Mouse (Mus musculus): Measurements from ENCODE around the gene 4933424G06Rik. TPM values are rescaled to one million over a fixed set of nuclear protein-coding genes. Genes with fewer than 3 reads are reported as not detected.

Gene 4933424G06Rik
- polyA plus RNA-seq, 1 experiment from 2014 or later, result 0.11 TPM

GRCm38 (mm10) chr1:36707797-36708196, 2.2 kb upstream of the 4933424G06Rik start:
- Histone ChIP-seq H3K4me1 (replicated peaks; ENCODE audit: insufficient read depth, low read length) (peaks cover 12% of the 10 kb centered on the region), H3K9ac (ENCODE audit: low read depth, low read length) (no peak overlapping the region), H3K27ac (no peak overlapping the region), H3K4me2 (ENCODE audit: low read length) (no peak overlapping the region), H3K4me3 (replicated peaks; ENCODE audit: low read depth, low read length) (no peak overlapping the region), H3K27me3 (ENCODE audit: insufficient read depth, low read length) (no peaks in the 10 kb centered on the region), H3K9me3 (replicated peaks; ENCODE audit: low read length) (no peaks in the 10 kb centered on the region), H3K36me3 (ENCODE audit: insufficient read depth, low read length) (peaks cover 32% of the 10 kb centered on the region)
- WGBS, result 64% methylated on average over 3 of the region's 3 CpGs
- DNase-seq (ENCODE audit: low spot score) (no peak), ATAC-seq (replicated peaks; ENCODE audit: low FRiP score, low read depth) (no peak)
- no peak for TF ChIP-seq CTCF (IDR thresholded peaks at IDR 0.05; ENCODE audit: low read depth)

GRCm38 (mm10) chr1:36708626-36709025, 1.3 kb upstream of the 4933424G06Rik start:
- 74% methylated on average over 1 of the region's 1 CpGs for WGBS
- no peaks in the 10 kb centered on the region for H3K27me3 ChIP-seq (ENCODE audit: insufficient read depth, low read length)
- no peak for DNase-seq (ENCODE audit: low spot score)

GRCm38 (mm10) chr1:36709055-36709853, 695 bp upstream of the 4933424G06Rik start:
- peaks cover 12% of the 10 kb centered on the region for H3K4me1 ChIP-seq (replicated peaks; ENCODE audit: insufficient read depth, low read length)
- peak overlapping the region; percentile 90 for H3K27ac ChIP-seq
- ATAC-seq (replicated peaks; ENCODE audit: low FRiP score, low read depth) (peak; percentile 60), DNase-seq (ENCODE audit: low spot score) (peak; percentile 64)
- H3K9me3 ChIP-seq (replicated peaks; ENCODE audit: low read length), result no peaks in the 10 kb centered on the region
- WGBS, result under 1% methylated on average over 33 of the region's 33 CpGs
- H3K4me3 ChIP-seq (replicated peaks; ENCODE audit: low read depth, low read length), result peak overlapping the region; percentile 96
- peaks cover 20% of the 10 kb centered on the region for H3K36me3 ChIP-seq (ENCODE audit: insufficient read depth, low read length)
- H3K4me2 ChIP-seq (ENCODE audit: low read length), result peak overlapping the region; percentile 84
- H3K27me3 ChIP-seq (ENCODE audit: insufficient read depth, low read length), result no peaks in the 10 kb centered on the region
- TF ChIP-seq CTCF (IDR thresholded peaks at IDR 0.05; ENCODE audit: low read depth), result peak; percentile 56; the same call in 1 of the 2 replicates
- H3K9ac ChIP-seq (ENCODE audit: low read depth, low read length), result peak overlapping the region; percentile 90

More at GRCm38 (mm10) chr1:36708626-36709025, 1.3 kb upstream of the 4933424G06Rik start:
- H3K4me3 ChIP-seq (replicated peaks; ENCODE audit: low read depth, low read length), result peak overlapping the region; percentile 96
- TF ChIP-seq CTCF (IDR thresholded peaks at IDR 0.05; ENCODE audit: low read depth), result no peak
- H3K9me3 ChIP-seq (replicated peaks; ENCODE audit: low read length), result no peaks in the 10 kb centered on the region
- H3K4me2 ChIP-seq (ENCODE audit: low read length), result peak overlapping the region; percentile 84
- no peak for ATAC-seq (replicated peaks; ENCODE audit: low FRiP score, low read depth)
- peaks cover 26% of the 10 kb centered on the region for H3K36me3 ChIP-seq (ENCODE audit: insufficient read depth, low read length)
- H3K4me1 ChIP-seq (replicated peaks; ENCODE audit: insufficient read depth, low read length), result peaks cover 12% of the 10 kb centered on the region
- peak overlapping the region; percentile 90; the same call in 1 of the 2 replicates for H3K27ac ChIP-seq
- peak overlapping the region; percentile 90 for H3K9ac ChIP-seq (ENCODE audit: low read depth, low read length)

GRCm38 (mm10) chr1:36711104-36711503, 1.2 kb downstream of the 4933424G06Rik start:
- H3K36me3 ChIP-seq (ENCODE audit: insufficient read depth, low read length), result peaks cover 9% of the 10 kb centered on the region; the same call in 1 of the 2 replicates
- DNase-seq (ENCODE audit: low spot score), result no peak
- H3K4me1 ChIP-seq (replicated peaks; ENCODE audit: insufficient read depth, low read length), result peaks cover 12% of the 10 kb centered on the region
- H3K4me3 ChIP-seq (replicated peaks; ENCODE audit: low read depth, low read length), result no peak overlapping the region
- 90% methylated on average over 2 of the region's 2 CpGs for WGBS
- no peak for ATAC-seq (replicated peaks; ENCODE audit: low FRiP score, low read depth)
- TF ChIP-seq CTCF (IDR thresholded peaks at IDR 0.05; ENCODE audit: low read depth), result no peak
- no peaks in the 10 kb centered on the region for H3K9me3 ChIP-seq (replicated peaks; ENCODE audit: low read length)
- no peak overlapping the region for H3K9ac ChIP-seq (ENCODE audit: low read depth, low read length)
- no peaks in the 10 kb centered on the region for H3K27me3 ChIP-seq (ENCODE audit: insufficient read depth, low read length)
- no peak overlapping the region for H3K27ac ChIP-seq
- H3K4me2 ChIP-seq (ENCODE audit: low read length), result no peak overlapping the region

- TF ChIP-seq CTCF (IDR thresholded peaks at IDR 0.05; ENCODE audit: low read depth), result no peak
- Histone ChIP-seq H3K9ac (ENCODE audit: low read depth, low read length) (no peak within 1 kb of the TSS), H3K4me3 (replicated peaks; ENCODE audit: low read depth, low read length) (no peak within 1 kb of the TSS), H3K4me2 (ENCODE audit: low read length) (no peak within 1 kb of the TSS), H3K27me3 (ENCODE audit: insufficient read depth, low read length) (no peaks in the 10 kb centered on the region), H3K9me3 (replicated peaks; ENCODE audit: low read length) (no peaks in the 10 kb centered on the region), H3K27ac (no peak within 1 kb of the TSS), H3K4me1 (replicated peaks; ENCODE audit: insufficient read depth, low read length) (no peaks in the 10 kb centered on the region), H3K36me3 (ENCODE audit: insufficient read depth, low read length) (no peaks in the 10 kb centered on the region)
- ATAC-seq (replicated peaks; ENCODE audit: low FRiP score, low read depth) (no peak), DNase-seq (ENCODE audit: low spot score) (no peak)
- WGBS, result 81% methylated on average over 5 of the region's 5 CpGs
Measured at GRCm38 (mm10) chr1:36714311-36714710, 4.4 kb downstream of the 4933424G06Rik start, which contains the start of gene Actr1b. TSS of gene Actr1b (minus strand) at chr1:36714422.

- no peak for TF ChIP-seq CTCF (IDR thresholded peaks at IDR 0.05; ENCODE audit: low read depth)
- no peaks in the 10 kb centered on the region for H3K36me3 ChIP-seq (ENCODE audit: insufficient read depth, low read length)
- no peak overlapping the region for H3K9ac ChIP-seq (ENCODE audit: low read depth, low read length)
- H3K4me3 ChIP-seq (replicated peaks; ENCODE audit: low read depth, low read length), result no peak overlapping the region
- no peak overlapping the region for H3K4me2 ChIP-seq (ENCODE audit: low read length)
- no peak for DNase-seq (ENCODE audit: low spot score)
- WGBS, result 100% methylated on average over 1 of the region's 1 CpGs
- H3K9me3 ChIP-seq (replicated peaks; ENCODE audit: low read length), result no peaks in the 10 kb centered on the region
- H3K27me3 ChIP-seq (ENCODE audit: insufficient read depth, low read length), result no peaks in the 10 kb centered on the region
- no peak for ATAC-seq (replicated peaks; ENCODE audit: low FRiP score, low read depth)
- no peak overlapping the region for H3K27ac ChIP-seq
- H3K4me1 ChIP-seq (replicated peaks; ENCODE audit: insufficient read depth, low read length), result no peaks in the 10 kb centered on the region
Measured at GRCm38 (mm10) chr1:36718786-36719185, 8.8 kb downstream of the 4933424G06Rik start.

Measured in kidney, postnatal 0 days (tissue).